25 mouse cellular contexts compared by ENCODE assay signal in genomic region chr10:17427316-17427715, GRCm38 (mm10).
DNase-seq lines count a peak whose midpoint lies in the region; ATAC-seq and TF ChIP-seq lines count a peak whose summit lies in the region.
"Had no signal": no experiment of that assay in that cellular context is flagged by ENCODE, and none has a peak within 500 bp of the region (broad histone marks: within the 10 kb centered on the region; RNA-seq: fewer than 3 reads in every experiment).

No protein-coding gene starts in this region.

- no peak overlapping the region for H3K9ac ChIP-seq in kidney, embryonic 16.5 days (replicated peaks; ENCODE audit: low read length)
- no peak overlapping the region for H3K9ac ChIP-seq in stomach, embryonic 14.5 days (replicated peaks; ENCODE audit: low read depth, low read length)
- H3K9ac ChIP-seq in stomach, postnatal 0 days (ENCODE audit: low read length) = no peak overlapping the region
- no peak overlapping the region for H3K9ac ChIP-seq in intestine, postnatal 0 days (ENCODE audit: low read depth, low read length)
- H3K9ac ChIP-seq: embryonic facial prominence, embryonic 12.5 days; forebrain, embryonic 12.5 days had no signal

- no peak overlapping the region for H3K27ac ChIP-seq in kidney, embryonic 16.5 days (ENCODE audit: low read length)
- H3K27ac ChIP-seq in kidney, adult 2 months (ENCODE audit: insufficient read depth, low read depth, low read length) = no peak overlapping the region
- H3K27ac ChIP-seq in stomach, embryonic 14.5 days (ENCODE audit: low read length) = no peak overlapping the region
- no peak overlapping the region for H3K27ac ChIP-seq in stomach, postnatal 0 days (replicated peaks)
- H3K27ac ChIP-seq in intestine, postnatal 0 days (ENCODE audit: low read depth, low read length) = no peak overlapping the region
- no peak overlapping the region for H3K27ac ChIP-seq in forebrain, embryonic 10.5 days
- H3K27ac ChIP-seq: embryonic facial prominence, embryonic 10.5 days; embryonic facial prominence, embryonic 12.5 days; forebrain, embryonic 12.5 days had no signal

- H3K4me1 ChIP-seq in kidney, embryonic 16.5 days (ENCODE audit: insufficient read depth, low read length) = no peaks in the 10 kb centered on the region
- H3K4me1 ChIP-seq in kidney, adult 2 months (ENCODE audit: control insufficient read depth, insufficient read depth, low read length) = no peaks in the 10 kb centered on the region
- H3K4me1 ChIP-seq in stomach, embryonic 14.5 days (ENCODE audit: control insufficient read depth, insufficient read depth, low read length) = no peaks in the 10 kb centered on the region
- H3K4me1 ChIP-seq in stomach, postnatal 0 days (replicated peaks; ENCODE audit: control insufficient read depth, insufficient read depth) = no peaks in the 10 kb centered on the region
- H3K4me1 ChIP-seq in intestine, postnatal 0 days (replicated peaks; ENCODE audit: control insufficient read depth, insufficient read depth, low read length) = 0 out of 2 replicates have a peak, but pooled peaks cover 2% of the 10 kb centered on the region
- H3K4me1 ChIP-seq in forebrain, embryonic 10.5 days = no peaks in the 10 kb centered on the region
- H3K4me1 ChIP-seq: embryonic facial prominence, embryonic 10.5 days; embryonic facial prominence, embryonic 12.5 days; forebrain, embryonic 12.5 days had no signal

- no peak overlapping the region for H3K4me2 ChIP-seq in kidney, embryonic 16.5 days (replicated peaks; ENCODE audit: low read depth, low read length)
- no peak overlapping the region for H3K4me2 ChIP-seq in stomach, embryonic 14.5 days (replicated peaks; ENCODE audit: low read depth, low read length)
- no peak overlapping the region for H3K4me2 ChIP-seq in stomach, postnatal 0 days (replicated peaks; ENCODE audit: low read depth)
- no peak overlapping the region for H3K4me2 ChIP-seq in intestine, postnatal 0 days (replicated peaks; ENCODE audit: low read depth)
- H3K4me2 ChIP-seq: embryonic facial prominence, embryonic 12.5 days; forebrain, embryonic 12.5 days had no signal

- no peak for TF ChIP-seq CTCF in kidney, adult 2 months (conservative IDR thresholded peaks at IDR 0.05; ENCODE audit: insufficient read depth, insufficient read length, low read depth, low read length)
- TF ChIP-seq CTCF in stomach, postnatal 0 days (IDR thresholded peaks at IDR 0.05; ENCODE audit: low read depth) = no peak
- no peak for TF ChIP-seq CTCF in intestine, postnatal 0 days (IDR thresholded peaks at IDR 0.05; ENCODE audit: low read depth)

- TF ChIP-seq EP300 in stomach, postnatal 0 days (optimal IDR thresholded peaks at IDR 0.05) = no peak

- H3K9me3 ChIP-seq in kidney, embryonic 16.5 days (ENCODE audit: low read length) = no peaks in the 10 kb centered on the region
- no peaks in the 10 kb centered on the region for H3K9me3 ChIP-seq in stomach, embryonic 14.5 days (ENCODE audit: control insufficient read depth, low read depth, low read length)
- no peaks in the 10 kb centered on the region for H3K9me3 ChIP-seq in stomach, postnatal 0 days (ENCODE audit: control insufficient read depth, low read length)
- H3K9me3 ChIP-seq in intestine, postnatal 0 days (ENCODE audit: control insufficient read depth) = no peaks in the 10 kb centered on the region
- no peaks in the 10 kb centered on the region for H3K9me3 ChIP-seq in forebrain, embryonic 10.5 days
- H3K9me3 ChIP-seq: embryonic facial prominence, embryonic 10.5 days; embryonic facial prominence, embryonic 12.5 days; forebrain, embryonic 12.5 days; G1E had no signal

- peak; percentile 21; the same call in 1 of the 2 replicates for ATAC-seq in kidney, embryonic 16.5 days (ENCODE audit: low FRiP score, low TSS enrichment)
- ATAC-seq in stomach, embryonic 14.5 days (ENCODE audit: insufficient number of reproducible peaks, insufficient read depth, low FRiP score, low read depth) = 0 out of 2 replicates have a peak, but pooled peaks have one; percentile 18
- ATAC-seq in stomach, postnatal 0 days (ENCODE audit: low FRiP score, low TSS enrichment) = no peak
- ATAC-seq in intestine, postnatal 0 days = peak; percentile 75
- ATAC-seq: activated CD4-positive, CD25-positive, alpha-beta regulatory T cell, adult 4 months; CD4-positive, CD25-positive, alpha-beta regulatory T cell, adult 4 months; forebrain, embryonic 14.5 days; Patski had no signal

- no peak overlapping the region for H3K4me3 ChIP-seq in kidney, embryonic 16.5 days (ENCODE audit: low read length)
- H3K4me3 ChIP-seq in kidney, adult 2 months (ENCODE audit: insufficient read depth, low read depth, low read length) = no peak overlapping the region
- no peak overlapping the region for H3K4me3 ChIP-seq in stomach, embryonic 14.5 days (ENCODE audit: low read depth, low read length)
- no peak overlapping the region for H3K4me3 ChIP-seq in stomach, postnatal 0 days (ENCODE audit: low read depth, low read length)
- no peak overlapping the region for H3K4me3 ChIP-seq in intestine, postnatal 0 days (ENCODE audit: low read depth, low read length)
- H3K4me3 ChIP-seq in forebrain, embryonic 10.5 days = no peak overlapping the region
- H3K4me3 ChIP-seq: embryonic facial prominence, embryonic 10.5 days; embryonic facial prominence, embryonic 12.5 days; forebrain, embryonic 12.5 days had no signal

- no peaks in the 10 kb centered on the region for H3K36me3 ChIP-seq in kidney, embryonic 16.5 days (ENCODE audit: insufficient read depth, low read length)
- no peaks in the 10 kb centered on the region for H3K36me3 ChIP-seq in kidney, adult 2 months (ENCODE audit: control insufficient read depth, insufficient read depth, low read length)
- H3K36me3 ChIP-seq in stomach, embryonic 14.5 days (ENCODE audit: control insufficient read depth, insufficient read depth, low read length) = no peaks in the 10 kb centered on the region
- H3K36me3 ChIP-seq in stomach, postnatal 0 days (ENCODE audit: control insufficient read depth, insufficient read depth, low read length) = no peaks in the 10 kb centered on the region
- H3K36me3 ChIP-seq in intestine, postnatal 0 days (ENCODE audit: control insufficient read depth, insufficient read depth) = no peaks in the 10 kb centered on the region
- no peaks in the 10 kb centered on the region for H3K36me3 ChIP-seq in forebrain, embryonic 10.5 days (replicated peaks)
- H3K36me3 ChIP-seq: embryonic facial prominence, embryonic 10.5 days; embryonic facial prominence, embryonic 12.5 days; forebrain, embryonic 12.5 days; G1E had no signal

- H3K27me3 ChIP-seq in kidney, embryonic 16.5 days (ENCODE audit: insufficient read depth, low read length) = no peaks in the 10 kb centered on the region
- H3K27me3 ChIP-seq in kidney, adult 2 months (replicated peaks; ENCODE audit: control insufficient read depth, insufficient read depth, low read length) = no peaks in the 10 kb centered on the region
- H3K27me3 ChIP-seq in stomach, embryonic 14.5 days (ENCODE audit: control insufficient read depth, insufficient read depth, low read length) = no peaks in the 10 kb centered on the region
- no peaks in the 10 kb centered on the region for H3K27me3 ChIP-seq in stomach, postnatal 0 days (ENCODE audit: control insufficient read depth, insufficient read depth, low read length)
- no peaks in the 10 kb centered on the region for H3K27me3 ChIP-seq in intestine, postnatal 0 days (replicated peaks; ENCODE audit: control insufficient read depth, insufficient read depth, low read length)
- H3K27me3 ChIP-seq in forebrain, embryonic 10.5 days (ENCODE audit: poor library complexity, severe bottlenecking) = no peaks in the 10 kb centered on the region
- H3K27me3 ChIP-seq: CH12.LX; embryonic facial prominence, embryonic 12.5 days; forebrain, embryonic 12.5 days; Patski had no signal

- DNase-seq in kidney, adult 2 months = no peak
- no peak for DNase-seq in stomach, postnatal 0 days (ENCODE audit: low spot score)
- DNase-seq in thymus, postnatal 25 days = no peak
- DNase-seq in forebrain, embryonic 10.5 days (ENCODE audit: extremely low spot score, low spot score) = no peak
- DNase-seq: adrenal gland, adult 8-10 months; adrenal gland, postnatal 14 days; adrenal gland, postnatal 36 days; B cell, adult 2 months; cerebellum, adult 11-12 months; cerebellum, adult 2 months; cerebellum, adult 9-10 months; cerebellum, postnatal 10 days; cerebellum, postnatal 25 days had no signal

- no peak for TF ChIP-seq POLR2A in kidney, adult 2 months (IDR thresholded peaks at IDR 0.05; ENCODE audit: low read depth, low read length)
